ENCODE assay signal across 8 mouse cellular contexts in the genomic region with DNA sequence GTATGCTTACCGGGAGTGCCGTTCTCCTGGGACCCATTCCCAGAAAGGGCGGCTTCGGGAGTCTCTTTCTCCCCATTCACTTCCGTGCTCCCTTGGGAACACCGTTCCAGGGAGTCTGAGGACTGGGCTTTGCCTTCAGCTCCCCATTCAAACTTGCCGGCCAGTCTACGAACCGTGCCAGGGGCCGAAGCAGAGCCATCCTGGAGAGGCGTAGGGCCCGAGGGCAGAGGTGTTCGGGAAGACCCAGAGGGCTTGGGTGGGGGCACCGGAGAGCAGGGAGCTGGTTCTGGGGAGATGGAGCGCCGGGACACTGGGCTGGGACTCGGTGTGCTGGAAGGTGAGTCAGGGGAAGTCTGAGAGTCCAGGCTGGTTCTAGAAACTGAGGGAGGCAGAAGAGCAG. TPM values are rescaled to one million over a fixed set of nuclear protein-coding genes. Genes with fewer than 3 reads are reported as not detected.
A peak's percentile ranks its signal among the peaks of the same experiment; 100 is the strongest.
DNase-seq lines count a peak whose midpoint lies in the region; ATAC-seq and TF ChIP-seq lines count a peak whose summit lies in the region.

No protein-coding gene starts in this region.

- H3K4me3 ChIP-seq in layer of hippocampus, adult 2 months = peak overlapping the region; percentile 47
- H3K4me3 ChIP-seq in embryonic facial prominence, embryonic 13.5 days = peak overlapping the region; percentile 45
- H3K4me3 ChIP-seq in intestine, embryonic 16.5 days (ENCODE audit: low read length) = peak overlapping the region; percentile 44
- H3K4me3 ChIP-seq in neural tube, embryonic 12.5 days = peak overlapping the region; percentile 27

- H3K4me2 ChIP-seq in embryonic facial prominence, embryonic 13.5 days = peak overlapping the region; percentile 69
- peak overlapping the region; percentile 75 for H3K4me2 ChIP-seq in intestine, embryonic 16.5 days (ENCODE audit: low read depth, low read length)
- H3K4me2 ChIP-seq in neural tube, embryonic 12.5 days (replicated peaks) = peak overlapping the region; percentile 57

- peak overlapping the region; percentile 69 for H3K9ac ChIP-seq in embryonic facial prominence, embryonic 13.5 days
- H3K9ac ChIP-seq in intestine, embryonic 16.5 days (ENCODE audit: low read depth, low read length) = peak overlapping the region; percentile 65
- H3K9ac ChIP-seq in neural tube, embryonic 12.5 days = peak overlapping the region; percentile 50; the same call in 1 of the 2 replicates

- no peak for ATAC-seq in embryonic facial prominence, embryonic 13.5 days (ENCODE audit: insufficient number of reproducible peaks, insufficient read depth, low FRiP score, low TSS enrichment, low read depth)
- ATAC-seq in intestine, embryonic 16.5 days = no peak
- ATAC-seq in neural tube, embryonic 12.5 days (ENCODE audit: low FRiP score, low read depth) = no peak

- H3K27ac ChIP-seq in layer of hippocampus, adult 2 months = no peak overlapping the region
- no peak overlapping the region for H3K27ac ChIP-seq in embryonic facial prominence, embryonic 13.5 days
- H3K27ac ChIP-seq in intestine, embryonic 16.5 days (ENCODE audit: low read length) = no peak overlapping the region
- no peak overlapping the region for H3K27ac ChIP-seq in neural tube, embryonic 12.5 days

- WGBS in embryonic facial prominence, embryonic 13.5 days = 2% methylated on average over 17 of the region's 17 CpGs
- 3% methylated on average over 17 of the region's 17 CpGs for WGBS in intestine, embryonic 16.5 days
- WGBS in neural tube, embryonic 12.5 days = 2% methylated on average over 17 of the region's 17 CpGs

- DNase-seq in layer of hippocampus, adult 2 months (ENCODE audit: low spot score in 2 of 2) = no peak
- no peak for DNase-seq in layer of hippocampus, adult 18-20 months (ENCODE audit: low spot score in 2 of 2)
- no peak for DNase-seq in cerebellum, adult 9-10 months
- DNase-seq in layer of hippocampus, postnatal 25 days (ENCODE audit: extremely low spot score in 1 of 2, low spot score in 1 of 2) = no peak
- no peak for DNase-seq in gastrocnemius, postnatal 10 days

- H3K9me3 ChIP-seq in embryonic facial prominence, embryonic 13.5 days = no peaks in the 10 kb centered on the region
- H3K9me3 ChIP-seq in intestine, embryonic 16.5 days (ENCODE audit: control insufficient read depth, low read length) = no peaks in the 10 kb centered on the region
- no peaks in the 10 kb centered on the region for H3K9me3 ChIP-seq in neural tube, embryonic 12.5 days

- H3K4me1 ChIP-seq in embryonic facial prominence, embryonic 13.5 days = peaks cover 24% of the 10 kb centered on the region
- H3K4me1 ChIP-seq in intestine, embryonic 16.5 days (ENCODE audit: control insufficient read depth, insufficient read depth, low read length) = peaks cover 4% of the 10 kb centered on the region
- H3K4me1 ChIP-seq in neural tube, embryonic 12.5 days = peaks cover 17% of the 10 kb centered on the region

- no peaks in the 10 kb centered on the region for H3K36me3 ChIP-seq in embryonic facial prominence, embryonic 13.5 days
- H3K36me3 ChIP-seq in intestine, embryonic 16.5 days (ENCODE audit: control insufficient read depth, insufficient read depth, low read length) = no peaks in the 10 kb centered on the region
- H3K36me3 ChIP-seq in neural tube, embryonic 12.5 days = no peaks in the 10 kb centered on the region

- H3K27me3 ChIP-seq in embryonic facial prominence, embryonic 13.5 days = peaks cover 53% of the 10 kb centered on the region
- peaks cover 33% of the 10 kb centered on the region for H3K27me3 ChIP-seq in intestine, embryonic 16.5 days (replicated peaks; ENCODE audit: control insufficient read depth, insufficient read depth, low read length)
- H3K27me3 ChIP-seq in neural tube, embryonic 12.5 days (replicated peaks) = peaks cover 51% of the 10 kb centered on the region

- TF ChIP-seq CTCF in layer of hippocampus, adult 2 months (conservative IDR thresholded peaks at IDR 0.05) = no peak

RNA-seq across cellular contexts. Expression of a gene that starts 2.9 kb away (rescaled TPM):
- total RNA-seq in layer of hippocampus, adult 2 months (2021) = 1 to 10 TPM; 9.5 to 9.7 TPM
- total RNA-seq in layer of hippocampus, adult 18-20 months (2021) = 1 to 10 TPM; 9.3 to 9.6 TPM
- 6.7 and 7.2 TPM in 2 replicates for polyA plus RNA-seq in embryonic facial prominence, embryonic 13.5 days (2015; fragmentation: Nextera tagmentation; extraction: Ambion mirVana)
- polyA plus RNA-seq in intestine, embryonic 16.5 days (2015; fragmentation: Nextera tagmentation; extraction: Ambion mirVana) = 8.3 and 9.0 TPM in 2 replicates
- polyA plus RNA-seq in neural tube, embryonic 12.5 days (2016; fragmentation: Nextera tagmentation; extraction: Ambion mirVana) = 8.9 and 10.5 TPM in 2 replicates
- total RNA-seq in layer of hippocampus, postnatal 25 days (2021) = 1 to 10 TPM; 5.8 to 6.9 TPM
- total RNA-seq in gastrocnemius, postnatal 10 days (2021) = 10 to 100 TPM; 13.0 to 17.1 TPM

RNA-seq across cellular contexts. Expression of a gene that starts 13.5 kb away (rescaled TPM):
- 1 to 10 TPM; 5.8 to 6.2 TPM for total RNA-seq in layer of hippocampus, adult 2 months (2021)
- total RNA-seq in layer of hippocampus, adult 18-20 months (2021) = 1 to 10 TPM; 4.2 to 5.3 TPM
- polyA plus RNA-seq in embryonic facial prominence, embryonic 13.5 days (2015; fragmentation: Nextera tagmentation; extraction: Ambion mirVana) = 4.7 and 4.9 TPM in 2 replicates
- 3.5 and 3.8 TPM in 2 replicates for polyA plus RNA-seq in intestine, embryonic 16.5 days (2015; fragmentation: Nextera tagmentation; extraction: Ambion mirVana)
- 1.9 and 2.5 TPM in 2 replicates for polyA plus RNA-seq in neural tube, embryonic 12.5 days (2016; fragmentation: Nextera tagmentation; extraction: Ambion mirVana)
- total RNA-seq in layer of hippocampus, postnatal 25 days (2021) = 1 to 10 TPM; 4.4 to 7.6 TPM
- 1 to 10 TPM; 2.3 to 3.7 TPM for total RNA-seq in gastrocnemius, postnatal 10 days (2021)

RNA-seq across cellular contexts. Expression of a gene that starts 20.6 kb away (rescaled TPM):
- 10 to 100 TPM; 16.8 to 20.7 TPM for total RNA-seq in layer of hippocampus, adult 2 months (2021)
- 10 to 100 TPM; 16.9 to 19.4 TPM for total RNA-seq in layer of hippocampus, adult 18-20 months (2021)
- polyA plus RNA-seq in embryonic facial prominence, embryonic 13.5 days (2015; fragmentation: Nextera tagmentation; extraction: Ambion mirVana) = 50.1 and 59.3 TPM in 2 replicates
- 48.2 and 56.7 TPM in 2 replicates for polyA plus RNA-seq in intestine, embryonic 16.5 days (2015; fragmentation: Nextera tagmentation; extraction: Ambion mirVana)
- polyA plus RNA-seq in neural tube, embryonic 12.5 days (2016; fragmentation: Nextera tagmentation; extraction: Ambion mirVana) = 37.4 and 42.2 TPM in 2 replicates
- total RNA-seq in layer of hippocampus, postnatal 25 days (2021) = 10 to 100 TPM; 15.1 to 18.1 TPM
- total RNA-seq in gastrocnemius, postnatal 10 days (2021) = 10 to 100 TPM; 45.0 to 57.6 TPM

RNA-seq across cellular contexts. Expression of a gene that starts 27.5 kb away (rescaled TPM):
- not detected for total RNA-seq in layer of hippocampus, adult 2 months (2021)
- not detected for total RNA-seq in layer of hippocampus, adult 18-20 months (2021)
- polyA plus RNA-seq in embryonic facial prominence, embryonic 13.5 days (2015; fragmentation: Nextera tagmentation; extraction: Ambion mirVana) = not detected in 2 replicates
- polyA plus RNA-seq in intestine, embryonic 16.5 days (2015; fragmentation: Nextera tagmentation; extraction: Ambion mirVana) = not detected in 2 replicates
- not detected in 2 replicates for polyA plus RNA-seq in neural tube, embryonic 12.5 days (2016; fragmentation: Nextera tagmentation; extraction: Ambion mirVana)
- total RNA-seq in layer of hippocampus, postnatal 25 days (2021) = not detected
- total RNA-seq in gastrocnemius, postnatal 10 days (2021) = not detected

RNA-seq across cellular contexts. Expression of a gene that starts 53.0 kb away (rescaled TPM):
- 100 to 1,000 TPM; 766 to 781 TPM for total RNA-seq in layer of hippocampus, adult 2 months (2021)
- total RNA-seq in layer of hippocampus, adult 18-20 months (2021) = 100 to 1,000 TPM; 802 to 835 TPM
- polyA plus RNA-seq in embryonic facial prominence, embryonic 13.5 days (2015; fragmentation: Nextera tagmentation; extraction: Ambion mirVana) = 1,181 and 1,252 TPM in 2 replicates
- 784 and 889 TPM in 2 replicates for polyA plus RNA-seq in intestine, embryonic 16.5 days (2015; fragmentation: Nextera tagmentation; extraction: Ambion mirVana)
- 732 and 743 TPM in 2 replicates for polyA plus RNA-seq in neural tube, embryonic 12.5 days (2016; fragmentation: Nextera tagmentation; extraction: Ambion mirVana)
- 100 to 1,000 TPM; 627 to 764 TPM for total RNA-seq in layer of hippocampus, postnatal 25 days (2021)
- total RNA-seq in gastrocnemius, postnatal 10 days (2021) = 1,000 to 10,000 TPM in 1 of 2 experiments, 100 to 1,000 TPM in 1; 992 to 1,013 TPM
